Mouse (Mus musculus) limb, embryonic 14.5 days (tissue): ENCODE measurements around the gene Gm4631. TPM values are rescaled to one million over a fixed set of nuclear protein-coding genes. Genes with fewer than 3 reads are reported as not detected.
"Not testable (repeated sequence)": the region's sequence is repeated elsewhere in the genome, so short reads cannot be mapped to it uniquely, and the experiment has no call there.

ENCODE experiments used
- ATAC-seq: fragments of 200-750 bp; cut with Nextera tagmentation; 2 replicates; pipeline ENCODE4 v1.8.0; 2017; ENCODE audit warnings: low read depth, moderate number of reproducible peaks, moderate TSS enrichment; ENCODE audit not compliant: low FRiP score
- DNase-seq: peaks from one replicate; pipeline ENCODE4 v3.0.0-alpha.2; 2015; ENCODE audit warnings: low spot score
- H3K27ac ChIP-seq: fragments of 300-500 bp; sonication (generic); replicated peaks from 2 replicates; pipeline ENCODE4 v1.5.1; 2014; ENCODE audit warnings: low read depth, mild to moderate bottlenecking, low read length, moderate library complexity, mixed read lengths
- H3K27me3 ChIP-seq: fragments of 300-500 bp; sonication (generic); 2 replicates; pipeline ENCODE4 v1.6.1; 2014; ENCODE audit warnings: low read length, mixed read lengths; ENCODE audit not compliant: control insufficient read depth, insufficient read depth
- H3K36me3 ChIP-seq: fragments of 300-500 bp; sonication (generic); 2 replicates; pipeline ENCODE4 v1.6.1; 2014; ENCODE audit warnings: mild to moderate bottlenecking, low read length, moderate library complexity, mixed read lengths; ENCODE audit not compliant: control insufficient read depth, insufficient read depth
- H3K4me1 ChIP-seq: fragments of 300-500 bp; sonication (generic); 2 replicates; pipeline ENCODE4 v1.6.1; 2014; ENCODE audit warnings: antibody characterized with exemption, low read length, mixed read lengths; ENCODE audit not compliant: control insufficient read depth, insufficient read depth
- H3K4me2 ChIP-seq: fragments of 300-500 bp; sonication (generic); replicated peaks from 2 replicates; pipeline ENCODE4 v1.6.1; 2014; ENCODE audit warnings: low read depth, mild to moderate bottlenecking, low read length, moderate library complexity; ENCODE audit not compliant: severe bottlenecking
- H3K4me3 ChIP-seq: fragments of 300-500 bp; sonication (generic); replicated peaks from 2 replicates; pipeline ENCODE4 v1.5.1; 2014; ENCODE audit warnings: low read length
- H3K9ac ChIP-seq: fragments of 300-500 bp; sonication (generic); 2 replicates; pipeline ENCODE4 v1.6.1; 2014; ENCODE audit warnings: mild to moderate bottlenecking, low read depth, low read length, moderate library complexity; ENCODE audit not compliant: severe bottlenecking
- H3K9me3 ChIP-seq: fragments of 300-500 bp; sonication (generic); 2 replicates; pipeline ENCODE4 v1.6.1; 2016; ENCODE audit warnings: low read length; ENCODE audit not compliant: control insufficient read depth
- WGBS: fragments of 180-500 bp; shearing (Covaris S2); extraction: QIAGEN DNeasy Blood & Tissue Kit; methylation state at CpG from one replicate; pipeline ENCODE4 v1.1.7; 2014; 5-methylcytosine and 5-hydroxymethylcytosine counted together
- polyA plus RNA-seq, 2 experiments: library from polyadenylated mRNA; depleted of rRNA in 1 of 2; stranded (reverse) in 1 of 2; unstranded in 1 of 2; fragments of >200 nt; fragmentation: Nextera tagmentation in 1 of 2; extraction: Ambion mirVana in 1 of 2; gene quantifications; 2 replicates each; pipeline versions ENCODE4 v1.2.1 to v1.2.3; 2012 to 2014

The Gm4631 gene
- polyA plus RNA-seq (2012; rRNA removed): 8.3 and 14.7 TPM in 2 replicates
- 19.6 and 21.4 TPM in 2 replicates for polyA plus RNA-seq (2014; fragmentation: Nextera tagmentation; extraction: Ambion mirVana)

DNA sequence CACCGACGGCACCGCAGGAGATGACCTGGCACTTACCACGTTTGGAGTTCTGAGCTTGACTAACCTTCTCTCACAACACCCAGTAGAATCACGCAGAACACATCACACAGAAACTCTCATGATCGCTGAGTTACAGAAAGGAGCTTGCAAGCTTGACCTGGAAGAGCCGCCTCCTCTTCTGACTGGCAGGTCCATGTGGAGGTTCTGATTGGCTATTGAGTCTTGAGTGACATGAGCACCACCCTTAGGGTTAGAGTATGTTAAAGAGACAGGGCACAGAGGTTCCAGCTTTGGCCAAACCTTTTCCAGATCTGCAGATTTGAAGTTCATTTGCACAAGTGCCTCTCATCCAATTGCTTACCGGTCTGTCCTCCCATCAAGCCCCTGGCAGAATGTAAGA lies at the start of gene Gm4631:
Gene Gm4631 (minus strand): TSS at position 101 of the 400 bp plus-strand sequence.
- H3K27me3 ChIP-seq, ATAC-seq, H3K36me3 ChIP-seq, DNase-seq, H3K9me3 ChIP-seq, H3K4me1 ChIP-seq, H3K27ac ChIP-seq, H3K4me2 ChIP-seq, H3K4me3 ChIP-seq, H3K9ac ChIP-seq: not testable (repeated sequence)
- no CpG with 5 or more reads among the region's 8 CpGs for WGBS

- not testable (repeated sequence) for H3K27ac ChIP-seq, DNase-seq, H3K4me2 ChIP-seq, H3K4me1 ChIP-seq, H3K9me3 ChIP-seq, ATAC-seq, H3K27me3 ChIP-seq, H3K4me3 ChIP-seq, H3K36me3 ChIP-seq, H3K9ac ChIP-seq
- WGBS: no CpG with 5 or more reads among the region's 6 CpGs
Observed at GRCm38 (mm10) chr2:175372136-175372535, 34.1 kb upstream of the Gm4631 start, which contains the start of gene Zfp968. TSS of gene Zfp968 (plus strand) at chr2:175372436.

GRCm38 (mm10) chr2:175274825-175275224 lies 63.2 kb downstream of the Gm4631 start, which contains the start of gene Gm14440:
TSS of gene Gm14440 (plus strand) at chr2:175275125.
- H3K27ac ChIP-seq: not testable (repeated sequence)

More at GRCm38 (mm10) chr2:175274825-175275224, 63.2 kb downstream of the Gm4631 start, which contains the start of gene Gm14440:
- not testable (repeated sequence) for H3K9me3 ChIP-seq, H3K4me3 ChIP-seq, DNase-seq, H3K36me3 ChIP-seq, H3K4me2 ChIP-seq, H3K9ac ChIP-seq, ATAC-seq, H3K4me1 ChIP-seq, H3K27me3 ChIP-seq
- WGBS: no CpG with 5 or more reads among the region's 6 CpGs

Other genes starting within 250 kb of the Gm4631 start
- gene Gm14399, start 196.2 kb downstream of the Gm4631 start, polyA plus RNA-seq (2012; rRNA removed): 6.5 and 7.5 TPM in 2 replicates
- gene Gm14399, start 196.2 kb downstream of the Gm4631 start, polyA plus RNA-seq (2014; fragmentation: Nextera tagmentation; extraction: Ambion mirVana): 4.8 and 6.9 TPM in 2 replicates
- gene Gm14443, start 162.3 kb downstream of the Gm4631 start, polyA plus RNA-seq (2012; rRNA removed): 0.81 and 1.7 TPM in 2 replicates
- gene Gm14443, start 162.3 kb downstream of the Gm4631 start, polyA plus RNA-seq (2014; fragmentation: Nextera tagmentation; extraction: Ambion mirVana): 0.90 and 1.1 TPM in 2 replicates
- 9.7 and 15.1 TPM in 2 replicates for gene Gm14391, start 131.3 kb downstream of the Gm4631 start, polyA plus RNA-seq (2012; rRNA removed)
- gene Gm14391, start 131.3 kb downstream of the Gm4631 start, polyA plus RNA-seq (2014; fragmentation: Nextera tagmentation; extraction: Ambion mirVana): 8.3 and 10.1 TPM in 2 replicates
- gene Gm14440, start 63.1 kb downstream of the Gm4631 start, polyA plus RNA-seq (2012; rRNA removed): not detected in 2 replicates
- 2.4 TPM in 1 of 2 replicates, not detected in the other for gene Gm14440, start 63.1 kb downstream of the Gm4631 start, polyA plus RNA-seq (2014; fragmentation: Nextera tagmentation; extraction: Ambion mirVana)
- 3.8 and 4.3 TPM in 2 replicates for gene Zfp968, start 34.2 kb upstream of the Gm4631 start, polyA plus RNA-seq (2012; rRNA removed)
- 5.9 and 6.5 TPM in 2 replicates for gene Zfp968, start 34.2 kb upstream of the Gm4631 start, polyA plus RNA-seq (2014; fragmentation: Nextera tagmentation; extraction: Ambion mirVana)
- gene Gm4724, start 97.6 kb upstream of the Gm4631 start, polyA plus RNA-seq (2012; rRNA removed): 11.3 and 14.9 TPM in 2 replicates
- 15.7 and 23.5 TPM in 2 replicates for gene Gm4724, start 97.6 kb upstream of the Gm4631 start, polyA plus RNA-seq (2014; fragmentation: Nextera tagmentation; extraction: Ambion mirVana)
- 3.1 and 3.3 TPM in 2 replicates for gene Zfp965, start 131.8 kb upstream of the Gm4631 start, polyA plus RNA-seq (2012; rRNA removed)
- 6.6 and 7.0 TPM in 2 replicates for gene Zfp965, start 131.8 kb upstream of the Gm4631 start, polyA plus RNA-seq (2014; fragmentation: Nextera tagmentation; extraction: Ambion mirVana)